Mouse (Mus musculus): ENCODE data around the gene Galk1.

DNA sequence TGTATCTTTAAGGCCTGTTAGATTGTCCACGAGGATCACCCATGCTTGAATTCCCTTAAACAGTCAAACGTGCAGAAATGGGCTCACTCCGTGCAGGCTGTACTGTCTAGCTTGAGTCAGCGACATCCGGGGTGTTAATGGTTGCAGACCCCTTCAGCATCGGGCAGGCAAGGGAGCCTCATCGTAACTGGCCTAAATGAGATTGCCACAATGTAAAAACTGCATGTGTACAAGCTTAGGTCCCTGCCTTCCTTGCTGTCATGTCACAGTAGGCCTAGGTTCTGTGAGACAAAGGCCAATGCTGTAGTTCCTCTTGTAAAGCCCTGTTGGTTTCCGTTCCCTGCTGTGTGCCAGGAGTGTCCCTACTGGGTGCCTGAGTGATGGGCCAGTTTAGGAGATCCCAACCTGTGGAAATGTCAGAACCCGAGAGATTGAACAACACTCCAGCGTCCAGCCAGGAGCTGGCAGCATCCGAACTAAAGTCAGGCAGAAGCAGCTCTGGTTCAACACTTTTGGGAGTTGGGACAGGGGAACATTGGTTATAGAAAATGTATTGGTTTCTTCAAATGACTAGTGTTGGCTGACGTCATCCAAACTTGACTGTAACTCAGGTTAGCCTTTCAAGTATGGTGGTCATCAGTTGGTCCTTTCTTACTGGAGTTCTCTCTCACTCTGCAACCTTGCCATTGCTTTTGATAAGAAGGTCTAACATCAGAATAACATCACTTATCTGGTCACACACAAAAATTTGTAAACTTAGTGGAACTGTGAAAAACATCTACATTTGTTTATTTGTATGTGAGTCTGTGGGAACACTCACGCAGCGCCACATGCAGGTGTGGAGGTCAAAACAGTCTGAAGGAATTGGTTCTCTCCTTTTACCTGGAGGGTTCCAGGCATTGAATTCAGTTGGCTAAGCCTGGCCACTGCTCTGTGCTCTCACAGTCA, 18.7 kb upstream of the Galk1 start:
- no peak for TF ChIP-seq POLR2A (IDR thresholded peaks at IDR 0.05; ENCODE audit: low read depth, low read length)
- no peak for TF ChIP-seq CTCF (conservative IDR thresholded peaks at IDR 0.05; ENCODE audit: insufficient read depth, insufficient read length, low read depth, low read length)

All from kidney, adult 2 months (tissue).